Mouse (Mus musculus): ENCODE measurements around the gene Echs1. TPM values are rescaled to one million over a fixed set of nuclear protein-coding genes. Genes with fewer than 3 reads are reported as not detected.
A peak's percentile ranks its signal among the peaks of the same experiment; 100 is the strongest.
"Not testable (repeated sequence)": the region's sequence is repeated elsewhere in the genome, so short reads cannot be mapped to it uniquely, and the experiment has no call there.

The Echs1 gene
- 171 and 175 TPM in 2 replicates for polyA plus RNA-seq (2016; fragmentation: Nextera tagmentation; extraction: Ambion mirVana)

- Histone ChIP-seq H3K27me3 (ENCODE audit: insufficient read depth, poor library complexity, severe bottlenecking) (no peaks in the 10 kb centered on the region), H3K4me3 (peak within 1 kb of the TSS; percentile 81), H3K4me1 (peaks cover 5% of the 10 kb centered on the region; the same call in 1 of the 2 replicates), H3K9me3 (no peaks in the 10 kb centered on the region), H3K27ac (peak within 1 kb of the TSS; percentile 94), H3K36me3 (peaks cover 14% of the 10 kb centered on the region)
- 4% methylated on average over 28 of the region's 28 CpGs for WGBS
- peak; percentile 95 for DNase-seq (ENCODE audit: low spot score)
Measured at GRCm38 (mm10) chr7:140116329-140117054, at the start of gene Echs1. Gene Echs1, minus strand, starts transcription at chr7:140116476.

DNA sequence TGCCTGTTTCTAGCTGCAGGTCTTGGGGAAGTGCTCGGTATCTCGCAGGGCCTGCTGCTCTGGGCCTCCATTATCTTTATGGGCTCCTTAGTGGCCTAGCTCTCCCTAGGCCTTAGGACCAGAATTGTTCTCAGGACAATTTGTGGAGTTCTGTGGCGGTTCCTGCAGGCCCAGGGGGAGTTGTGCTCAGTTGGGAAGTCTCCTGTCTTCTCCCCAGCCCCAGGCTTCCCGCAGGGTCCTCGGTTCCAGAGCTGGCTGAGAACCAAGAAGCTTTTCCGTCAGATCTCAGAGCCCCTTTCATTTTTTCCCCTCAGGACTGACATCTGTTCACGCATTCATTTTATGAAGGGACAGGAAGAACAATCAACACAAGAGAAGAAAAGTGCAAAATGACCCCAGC, 48.4 kb upstream of the Echs1 start, which contains the start of gene Olfr522:
Olfr522 (minus strand) TSS at position 101 of the 400 bp plus-strand sequence.
- Histone ChIP-seq H3K36me3 (no peaks in the 10 kb centered on the region), H3K27ac (no peak within 1 kb of the TSS), H3K9me3 (no peaks in the 10 kb centered on the region), H3K4me3 (no peak within 1 kb of the TSS), H3K4me1 (no peaks in the 10 kb centered on the region), H3K27me3 (ENCODE audit: insufficient read depth, poor library complexity, severe bottlenecking) (0 out of 2 replicates have a peak, but pooled peaks cover 4% of the 10 kb centered on the region)
- WGBS, result 65% methylated on average over 7 of the region's 7 CpGs
- no peak for DNase-seq (ENCODE audit: low spot score)

- Histone ChIP-seq H3K4me3 (no peak overlapping the region), H3K4me1 (no peaks in the 10 kb centered on the region), H3K27ac (no peak overlapping the region), H3K9me3 (no peaks in the 10 kb centered on the region), H3K36me3 (no peaks in the 10 kb centered on the region), H3K27me3 (ENCODE audit: insufficient read depth, poor library complexity, severe bottlenecking) (peaks cover 37% of the 10 kb centered on the region)
- DNase-seq (ENCODE audit: low spot score), result no peak
- 73% methylated on average over 3 of the region's 3 CpGs for WGBS
Measured at GRCm38 (mm10) chr7:140160363-140160762, 44.1 kb upstream of the Echs1 start.

- Histone ChIP-seq H3K27ac (no peak within 1 kb of the TSS), H3K4me1 (peaks cover 17% of the 10 kb centered on the region), H3K9me3 (no peaks in the 10 kb centered on the region), H3K27me3 (ENCODE audit: insufficient read depth, poor library complexity, severe bottlenecking) (peaks cover 78% of the 10 kb centered on the region), H3K36me3 (peaks cover 7% of the 10 kb centered on the region; the same call in 1 of the 2 replicates), H3K4me3 (peak within 1 kb of the TSS; percentile 46)
- no peak for DNase-seq (ENCODE audit: low spot score)
- 4% methylated on average over 28 of the region's 28 CpGs for WGBS
Measured at GRCm38 (mm10) chr7:140154218-140154927, 38.1 kb upstream of the Echs1 start, which contains the start of gene Sprn. Gene Sprn, minus strand, starts transcription at chr7:140154877.

DNA sequence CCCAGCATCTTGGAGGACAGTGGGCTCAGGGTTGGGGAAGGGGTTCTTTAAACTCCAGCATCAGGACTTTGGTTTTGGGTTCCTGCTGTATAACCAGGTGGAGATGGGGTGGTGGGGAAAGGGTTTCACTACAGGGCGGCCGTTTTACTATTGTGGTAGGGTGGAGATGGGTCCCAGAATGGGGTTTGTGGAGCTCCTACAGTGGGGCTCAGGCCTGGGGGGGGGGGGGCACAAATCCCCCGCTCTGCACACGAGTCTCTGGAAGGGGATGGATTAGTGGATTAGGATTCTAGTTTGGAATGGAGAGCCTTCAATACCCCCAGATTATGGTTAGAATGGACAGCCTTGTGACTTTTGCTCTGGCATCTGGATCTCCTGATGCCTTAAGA, 37.5 kb upstream of the Echs1 start:
- Histone ChIP-seq H3K36me3 (peaks cover 7% of the 10 kb centered on the region; the same call in 1 of the 2 replicates), H3K4me1 (peaks cover 17% of the 10 kb centered on the region), H3K27ac (no peak overlapping the region), H3K27me3 (ENCODE audit: insufficient read depth, poor library complexity, severe bottlenecking) (peaks cover 74% of the 10 kb centered on the region), H3K4me3 (no peak overlapping the region), H3K9me3 (no peaks in the 10 kb centered on the region)
- no peak for DNase-seq (ENCODE audit: low spot score)
- WGBS, result 21% methylated on average over 4 of the region's 4 CpGs

GRCm38 (mm10) chr7:140153383-140153782, 37.1 kb upstream of the Echs1 start:
- Histone ChIP-seq H3K4me1 (peaks cover 17% of the 10 kb centered on the region), H3K36me3 (peaks cover 7% of the 10 kb centered on the region; the same call in 1 of the 2 replicates), H3K9me3 (no peaks in the 10 kb centered on the region), H3K4me3 (peak overlapping the region; percentile 47), H3K27ac (no peak overlapping the region), H3K27me3 (ENCODE audit: insufficient read depth, poor library complexity, severe bottlenecking) (peaks cover 69% of the 10 kb centered on the region)
- DNase-seq (ENCODE audit: low spot score), result no peak
- WGBS, result 4% methylated on average over 28 of the region's 28 CpGs

GRCm38 (mm10) chr7:140144550-140144949, 28.3 kb upstream of the Echs1 start:
- no peak overlapping the region for H3K27ac ChIP-seq
- no peak for DNase-seq (ENCODE audit: low spot score)
- H3K9me3 ChIP-seq, result no peaks in the 10 kb centered on the region
- 81% methylated on average over 4 of the region's 4 CpGs for WGBS
- H3K36me3 ChIP-seq, result 0 out of 2 replicates have a peak, but pooled peaks cover 1% of the 10 kb centered on the region
- no peaks in the 10 kb centered on the region for H3K4me1 ChIP-seq
- no peaks in the 10 kb centered on the region for H3K27me3 ChIP-seq (ENCODE audit: insufficient read depth, poor library complexity, severe bottlenecking)
- H3K4me3 ChIP-seq, result no peak overlapping the region

GRCm38 (mm10) chr7:140141350-140141749, 25.1 kb upstream of the Echs1 start:
- Histone ChIP-seq H3K36me3 (no peaks in the 10 kb centered on the region), H3K9me3 (no peaks in the 10 kb centered on the region), H3K27me3 (ENCODE audit: insufficient read depth, poor library complexity, severe bottlenecking) (no peaks in the 10 kb centered on the region), H3K4me1 (peaks cover 7% of the 10 kb centered on the region; the same call in 1 of the 2 replicates), H3K27ac (no peak overlapping the region), H3K4me3 (no peak overlapping the region)
- no peak for DNase-seq (ENCODE audit: low spot score)
- WGBS, result 8% methylated on average over 14 of the region's 14 CpGs

DNA sequence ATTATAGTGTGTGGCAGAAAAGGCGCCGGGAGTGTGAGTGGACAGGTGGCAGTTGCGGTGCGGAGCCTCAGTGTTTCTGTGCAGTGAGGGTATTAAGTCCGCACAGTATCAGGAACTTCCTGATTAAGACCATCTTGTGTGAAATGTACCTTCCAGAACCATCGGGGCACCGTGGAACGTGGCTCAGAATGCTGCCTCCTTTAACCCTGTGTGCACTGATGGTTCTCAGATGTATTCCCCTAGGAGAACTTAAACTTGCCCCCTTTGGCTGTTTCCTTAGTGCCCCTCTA, 21.7 kb upstream of the Echs1 start:
- Histone ChIP-seq H3K4me1 (peaks cover 7% of the 10 kb centered on the region; the same call in 1 of the 2 replicates), H3K27me3 (ENCODE audit: insufficient read depth, poor library complexity, severe bottlenecking) (no peaks in the 10 kb centered on the region), H3K9me3 (no peaks in the 10 kb centered on the region), H3K4me3 (peak overlapping the region; percentile 85), H3K36me3 (peaks cover 3% of the 10 kb centered on the region; the same call in 1 of the 2 replicates), H3K27ac (peak overlapping the region; percentile 95)
- DNase-seq (ENCODE audit: low spot score), result no peak
- WGBS, result 1% methylated on average over 8 of the region's 8 CpGs

- Histone ChIP-seq H3K36me3 (peaks cover 3% of the 10 kb centered on the region; the same call in 1 of the 2 replicates), H3K4me1 (peaks cover 7% of the 10 kb centered on the region; the same call in 1 of the 2 replicates), H3K27ac (peak within 1 kb of the TSS; percentile 95), H3K27me3 (ENCODE audit: insufficient read depth, poor library complexity, severe bottlenecking) (no peaks in the 10 kb centered on the region), H3K4me3 (peak within 1 kb of the TSS; percentile 85), H3K9me3 (no peaks in the 10 kb centered on the region)
- 1% methylated on average over 39 of the region's 39 CpGs for WGBS
- peak; percentile 98 for DNase-seq (ENCODE audit: low spot score)
Measured at GRCm38 (mm10) chr7:140137135-140138020, 21.1 kb upstream of the Echs1 start, which contains the start of gene Mtg1. Gene Mtg1, plus strand, starts transcription at chr7:140137564.

DNA sequence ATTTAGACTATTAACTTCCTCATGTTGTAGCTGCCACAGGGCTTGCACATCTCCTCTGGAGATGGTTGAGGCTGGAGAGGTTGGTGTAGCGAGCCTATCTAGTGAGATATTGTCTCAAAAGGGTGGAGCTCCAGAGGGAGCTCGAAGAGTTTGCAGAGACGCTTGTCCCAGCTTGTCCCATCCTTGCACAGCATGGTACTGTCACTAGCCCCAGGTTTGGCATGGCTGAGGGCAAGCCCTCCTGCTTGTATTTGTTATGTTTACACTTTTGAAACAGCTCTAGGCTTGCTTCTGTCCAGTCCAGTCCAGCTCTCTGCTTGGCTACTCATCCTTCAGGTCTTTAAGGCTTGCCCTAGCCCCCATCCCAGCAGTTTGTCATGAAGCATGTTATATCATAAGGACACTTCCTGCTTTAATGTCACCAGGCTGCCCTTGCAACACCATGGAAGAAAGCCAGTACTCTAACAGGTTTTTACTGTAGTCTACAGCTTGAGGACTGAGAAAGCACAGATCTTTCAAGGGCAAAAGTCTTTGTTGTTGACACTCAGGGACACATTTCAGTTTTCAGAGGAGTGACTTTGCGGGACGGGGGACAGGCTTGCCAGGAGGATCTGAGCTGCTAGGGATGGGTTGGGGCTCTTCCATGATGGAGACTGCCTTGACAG, 19.0 kb upstream of the Echs1 start:
- no peak for DNase-seq (ENCODE audit: low spot score)
- Histone ChIP-seq H3K27me3 (ENCODE audit: insufficient read depth, poor library complexity, severe bottlenecking) (no peaks in the 10 kb centered on the region), H3K36me3 (peaks cover 12% of the 10 kb centered on the region), H3K27ac (no peak overlapping the region), H3K4me3 (no peak overlapping the region), H3K9me3 (no peaks in the 10 kb centered on the region), H3K4me1 (peaks cover 7% of the 10 kb centered on the region; the same call in 1 of the 2 replicates)
- 79% methylated on average over 5 of the region's 5 CpGs for WGBS

DNA sequence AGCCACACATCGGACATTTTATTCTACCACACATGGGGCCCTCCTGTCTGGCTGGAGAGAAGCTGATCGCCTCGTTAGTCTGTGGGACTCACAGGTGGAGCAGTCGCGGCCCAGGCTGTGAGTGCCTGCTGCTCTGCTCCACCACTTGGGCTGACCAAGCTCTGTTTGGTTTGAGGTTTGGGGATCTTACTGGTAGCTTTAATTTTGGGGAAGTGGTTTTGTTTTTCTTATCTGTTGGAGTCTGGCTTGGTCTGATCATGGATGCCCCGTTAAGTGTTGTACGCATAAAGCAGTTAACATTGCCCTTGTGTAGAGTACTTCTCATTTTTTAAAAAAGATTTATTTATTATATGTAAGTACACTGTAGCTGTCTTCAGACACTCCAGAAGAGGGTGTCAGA, 17.8 kb upstream of the Echs1 start:
- WGBS, result 81% methylated on average over 7 of the region's 7 CpGs

More for the DNA sequence above, 17.8 kb upstream of the Echs1 start:
- H3K4me3 ChIP-seq; H3K9me3 ChIP-seq; H3K4me1 ChIP-seq; DNase-seq (ENCODE audit: low spot score); H3K27me3 ChIP-seq (ENCODE audit: insufficient read depth, poor library complexity, severe bottlenecking); H3K27ac ChIP-seq: not testable (repeated sequence)
- peaks cover 24% of the 10 kb centered on the region for H3K36me3 ChIP-seq
